Mouse (Mus musculus): Measurements from ENCODE around the gene Ugt1a8. TPM values are rescaled to one million over a fixed set of nuclear protein-coding genes. Genes with fewer than 3 reads are reported as not detected.

Gene Ugt1a8
- polyA plus RNA-seq, 1 experiment from 2014 or later = not detected

DNA sequence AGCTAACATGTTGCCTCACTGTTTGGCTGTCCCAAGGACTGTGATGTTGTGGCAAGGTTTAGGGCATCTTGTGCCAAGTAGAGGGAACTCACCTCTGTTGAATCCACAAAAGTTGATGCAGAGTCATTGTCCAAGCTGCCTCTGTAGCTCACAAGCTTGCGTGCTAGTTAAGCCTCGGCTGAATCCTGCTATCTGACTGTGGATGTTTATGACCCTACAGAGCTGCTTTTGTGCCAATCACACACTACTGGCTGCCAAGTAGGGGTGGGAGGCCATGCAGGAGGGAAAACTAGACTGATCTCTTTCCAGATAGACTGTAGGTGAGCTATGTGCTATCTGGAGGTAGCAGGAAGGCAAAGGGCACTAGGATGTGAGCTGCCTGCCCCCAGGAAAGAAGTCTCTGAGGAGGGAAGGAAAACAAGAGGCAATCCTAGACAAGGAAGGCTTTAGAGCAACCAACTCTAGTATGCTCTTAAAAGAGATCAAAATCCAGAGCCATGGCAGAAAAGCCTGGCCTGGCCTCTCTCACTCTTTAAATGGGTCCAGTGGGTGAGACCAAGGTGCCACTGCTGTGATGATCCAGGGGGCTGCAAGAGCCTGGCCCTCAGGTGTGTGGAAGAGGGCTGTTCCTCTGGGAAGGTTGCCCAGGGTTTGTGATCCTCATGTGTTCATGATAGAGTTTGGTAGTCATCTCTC is 126.3 kb downstream of the Ugt1a8 start:
- Histone ChIP-seq H3K9me3 (replicated peaks; ENCODE audit: control insufficient read depth, low read length) (peaks cover 58% of the 10 kb centered on the region), H3K36me3 (ENCODE audit: control insufficient read depth, insufficient read depth, low read length) (no peaks in the 10 kb centered on the region), H3K4me3 (replicated peaks; ENCODE audit: low read length) (no peak overlapping the region), H3K4me1 (ENCODE audit: control insufficient read depth, insufficient read depth, low read length) (no peaks in the 10 kb centered on the region), H3K27me3 (ENCODE audit: control insufficient read depth, insufficient read depth, low read length) (no peaks in the 10 kb centered on the region), H3K4me2 (ENCODE audit: low read depth, low read length) (no peak overlapping the region), H3K9ac (ENCODE audit: low read length) (no peak overlapping the region), H3K27ac (ENCODE audit: low read length) (no peak overlapping the region)
- WGBS = 81% methylated on average over 2 of the region's 2 CpGs
- peak; percentile 18; the same call in 1 of the 2 replicates for ATAC-seq (ENCODE audit: insufficient read depth, low FRiP score)

- Histone ChIP-seq H3K27ac (ENCODE audit: low read length) (no peak overlapping the region), H3K4me2 (ENCODE audit: low read depth, low read length) (no peak overlapping the region)
Observed at GRCm38 (mm10) chr1:88214462-88214952, 126.9 kb downstream of the Ugt1a8 start.

DNA sequence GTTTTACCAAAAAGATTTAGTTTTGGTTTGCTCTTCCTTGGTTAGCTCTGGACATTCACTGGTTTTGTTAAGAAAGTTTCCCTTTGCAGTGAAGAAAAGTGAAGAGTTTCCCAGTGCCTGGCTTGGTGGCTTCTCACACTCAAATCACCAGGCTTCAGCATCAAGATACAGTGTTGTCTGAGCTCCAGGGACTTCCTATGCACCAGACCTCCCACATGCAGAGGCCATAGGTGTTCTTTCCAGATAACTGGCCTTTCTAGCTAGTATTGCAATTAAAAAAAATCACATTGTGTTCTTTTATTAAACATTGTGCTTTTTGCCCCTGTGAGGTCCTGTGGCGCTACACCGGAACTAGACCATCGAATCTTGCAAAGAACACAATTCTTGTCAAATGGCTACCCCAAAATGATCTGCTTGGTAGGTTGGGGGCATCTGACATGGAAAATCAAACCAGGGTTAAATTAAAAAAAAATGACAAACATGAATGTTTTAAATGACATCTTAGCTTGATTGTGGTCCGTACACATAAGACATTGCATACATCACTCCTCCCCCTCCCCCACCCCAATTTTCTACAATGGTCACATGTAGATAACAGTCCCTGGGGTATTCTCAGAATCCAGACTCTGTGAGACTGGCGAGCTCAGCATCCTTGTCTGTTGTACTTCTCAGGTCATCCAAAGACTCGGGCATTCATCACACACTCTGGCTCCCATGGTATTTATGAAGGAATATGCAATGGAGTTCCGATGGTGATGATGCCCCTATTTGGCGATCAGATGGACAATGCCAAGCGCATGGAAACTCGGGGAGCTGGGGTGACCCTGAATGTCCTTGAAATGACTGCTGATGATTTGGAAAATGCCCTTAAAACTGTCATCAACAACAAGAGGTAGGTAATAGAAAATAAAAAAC is 128.1 kb downstream of the Ugt1a8 start:
- WGBS = 70% methylated on average over 10 of the region's 10 CpGs
- no peak for ATAC-seq (ENCODE audit: insufficient read depth, low FRiP score)
- H3K27me3 ChIP-seq (ENCODE audit: control insufficient read depth, insufficient read depth, low read length) = no peaks in the 10 kb centered on the region
- H3K9ac ChIP-seq (ENCODE audit: low read length) = no peak overlapping the region
- no peak overlapping the region for H3K27ac ChIP-seq (ENCODE audit: low read length)
- H3K4me3 ChIP-seq (replicated peaks; ENCODE audit: low read length) = no peak overlapping the region
- H3K4me1 ChIP-seq (ENCODE audit: control insufficient read depth, insufficient read depth, low read length) = no peaks in the 10 kb centered on the region
- H3K4me2 ChIP-seq (ENCODE audit: low read depth, low read length) = no peak overlapping the region
- no peaks in the 10 kb centered on the region for H3K36me3 ChIP-seq (ENCODE audit: control insufficient read depth, insufficient read depth, low read length)
- peaks cover 58% of the 10 kb centered on the region for H3K9me3 ChIP-seq (replicated peaks; ENCODE audit: control insufficient read depth, low read length)

More at GRCm38 (mm10) chr1:88214462-88214952, 126.9 kb downstream of the Ugt1a8 start:
- Histone ChIP-seq H3K9me3 (replicated peaks; ENCODE audit: control insufficient read depth, low read length) (peaks cover 58% of the 10 kb centered on the region), H3K4me1 (ENCODE audit: control insufficient read depth, insufficient read depth, low read length) (no peaks in the 10 kb centered on the region), H3K36me3 (ENCODE audit: control insufficient read depth, insufficient read depth, low read length) (no peaks in the 10 kb centered on the region), H3K4me3 (replicated peaks; ENCODE audit: low read length) (no peak overlapping the region), H3K9ac (ENCODE audit: low read length) (no peak overlapping the region), H3K27me3 (ENCODE audit: control insufficient read depth, insufficient read depth, low read length) (no peaks in the 10 kb centered on the region)
- 77% methylated on average over 2 of the region's 2 CpGs for WGBS
- ATAC-seq (ENCODE audit: insufficient read depth, low FRiP score) = no peak

DNA sequence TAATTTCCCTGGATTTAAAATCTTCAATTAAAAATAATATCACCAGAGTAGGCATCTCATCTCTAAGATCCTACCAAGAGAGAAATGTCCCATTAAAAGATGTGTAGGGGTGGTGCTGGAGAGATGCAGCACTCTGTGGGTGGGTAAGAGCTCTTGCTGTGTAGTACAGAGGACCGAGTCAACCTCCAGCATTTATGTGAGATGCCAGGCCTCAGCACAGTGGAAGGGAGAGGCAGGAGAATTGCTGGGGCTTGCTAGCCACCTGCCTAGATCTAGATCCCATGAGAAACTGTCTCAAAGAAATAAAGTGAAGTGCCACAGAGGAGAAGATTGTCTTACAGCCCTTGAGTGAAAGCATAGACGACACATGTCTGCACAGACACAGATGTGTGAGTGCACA is 128.9 kb downstream of the Ugt1a8 start:
- Histone ChIP-seq H3K9ac (ENCODE audit: low read length) (no peak overlapping the region), H3K27ac (ENCODE audit: low read length) (no peak overlapping the region), H3K9me3 (replicated peaks; ENCODE audit: control insufficient read depth, low read length) (peaks cover 55% of the 10 kb centered on the region), H3K4me1 (ENCODE audit: control insufficient read depth, insufficient read depth, low read length) (no peaks in the 10 kb centered on the region), H3K4me2 (ENCODE audit: low read depth, low read length) (no peak overlapping the region), H3K36me3 (ENCODE audit: control insufficient read depth, insufficient read depth, low read length) (no peaks in the 10 kb centered on the region), H3K4me3 (replicated peaks; ENCODE audit: low read length) (no peak overlapping the region), H3K27me3 (ENCODE audit: control insufficient read depth, insufficient read depth, low read length) (no peaks in the 10 kb centered on the region)
- 56% methylated on average over 2 of the region's 2 CpGs for WGBS
- ATAC-seq (ENCODE audit: insufficient read depth, low FRiP score) = no peak

- WGBS = 64% methylated on average over 2 of the region's 2 CpGs
- Histone ChIP-seq H3K4me2 (ENCODE audit: low read depth, low read length) (no peak overlapping the region), H3K9me3 (replicated peaks; ENCODE audit: control insufficient read depth, low read length) (peaks cover 49% of the 10 kb centered on the region), H3K36me3 (ENCODE audit: control insufficient read depth, insufficient read depth, low read length) (no peaks in the 10 kb centered on the region), H3K27ac (ENCODE audit: low read length) (no peak overlapping the region), H3K4me3 (replicated peaks; ENCODE audit: low read length) (no peak overlapping the region), H3K9ac (ENCODE audit: low read length) (no peak overlapping the region), H3K4me1 (ENCODE audit: control insufficient read depth, insufficient read depth, low read length) (no peaks in the 10 kb centered on the region), H3K27me3 (ENCODE audit: control insufficient read depth, insufficient read depth, low read length) (no peaks in the 10 kb centered on the region)
- ATAC-seq (ENCODE audit: insufficient read depth, low FRiP score) = no peak
Observed at GRCm38 (mm10) chr1:88217144-88217543, 129.5 kb downstream of the Ugt1a8 start.

DNA sequence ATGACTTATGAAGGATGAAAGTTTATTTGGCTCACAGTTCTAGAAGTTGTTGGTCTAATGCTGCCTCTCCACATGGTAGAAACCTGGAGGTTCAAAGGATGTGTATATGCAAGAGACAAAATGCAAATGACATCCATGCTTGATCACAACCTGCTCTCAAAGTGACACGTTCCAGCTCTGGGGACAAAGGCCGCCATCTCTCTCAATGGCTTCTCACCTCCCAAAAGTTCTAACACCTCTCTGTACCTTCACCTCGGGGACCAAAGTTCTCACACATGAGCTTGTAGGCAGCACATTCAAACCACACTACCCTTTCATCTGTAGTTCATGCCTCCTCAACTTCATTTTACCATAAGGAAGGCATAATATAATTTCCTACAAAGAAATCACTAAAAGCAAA is 130.0 kb downstream of the Ugt1a8 start:
- WGBS = 37% methylated on average over 3 of the region's 3 CpGs
- H3K4me2 ChIP-seq (ENCODE audit: low read depth, low read length) = no peak overlapping the region
- H3K9ac ChIP-seq (ENCODE audit: low read length) = no peak overlapping the region
- H3K4me1 ChIP-seq (ENCODE audit: control insufficient read depth, insufficient read depth, low read length) = no peaks in the 10 kb centered on the region
- H3K27me3 ChIP-seq (ENCODE audit: control insufficient read depth, insufficient read depth, low read length) = no peaks in the 10 kb centered on the region
- H3K27ac ChIP-seq (ENCODE audit: low read length) = no peak overlapping the region
- no peak overlapping the region for H3K4me3 ChIP-seq (replicated peaks; ENCODE audit: low read length)
- ATAC-seq (ENCODE audit: insufficient read depth, low FRiP score) = no peak
- H3K9me3 ChIP-seq (replicated peaks; ENCODE audit: control insufficient read depth, low read length) = peaks cover 45% of the 10 kb centered on the region
- no peaks in the 10 kb centered on the region for H3K36me3 ChIP-seq (ENCODE audit: control insufficient read depth, insufficient read depth, low read length)

- no peak overlapping the region for H3K9ac ChIP-seq (ENCODE audit: low read length)
- 73% methylated on average over 9 of the region's 9 CpGs for WGBS
- no peak for ATAC-seq (ENCODE audit: insufficient read depth, low FRiP score)
Observed at GRCm38 (mm10) chr1:88218051-88218450, 130.4 kb downstream of the Ugt1a8 start.

GRCm38 (mm10) chr1:88218591-88218990 is 131.0 kb downstream of the Ugt1a8 start:
- no peak overlapping the region for H3K4me2 ChIP-seq (ENCODE audit: low read depth, low read length)
- ATAC-seq (ENCODE audit: insufficient read depth, low FRiP score) = no peak
- no peak overlapping the region for H3K9ac ChIP-seq (ENCODE audit: low read length)
- H3K27me3 ChIP-seq (ENCODE audit: control insufficient read depth, insufficient read depth, low read length) = no peaks in the 10 kb centered on the region
- no peaks in the 10 kb centered on the region for H3K4me1 ChIP-seq (ENCODE audit: control insufficient read depth, insufficient read depth, low read length)
- no peaks in the 10 kb centered on the region for H3K36me3 ChIP-seq (ENCODE audit: control insufficient read depth, insufficient read depth, low read length)
- H3K9me3 ChIP-seq (replicated peaks; ENCODE audit: control insufficient read depth, low read length) = peaks cover 35% of the 10 kb centered on the region
- H3K27ac ChIP-seq (ENCODE audit: low read length) = no peak overlapping the region
- 50% methylated on average over 4 of the region's 4 CpGs for WGBS
- H3K4me3 ChIP-seq (replicated peaks; ENCODE audit: low read length) = no peak overlapping the region

More at GRCm38 (mm10) chr1:88218051-88218450, 130.4 kb downstream of the Ugt1a8 start:
- Histone ChIP-seq H3K9me3 (replicated peaks; ENCODE audit: control insufficient read depth, low read length) (peaks cover 41% of the 10 kb centered on the region), H3K4me1 (ENCODE audit: control insufficient read depth, insufficient read depth, low read length) (no peaks in the 10 kb centered on the region), H3K27me3 (ENCODE audit: control insufficient read depth, insufficient read depth, low read length) (no peaks in the 10 kb centered on the region), H3K36me3 (ENCODE audit: control insufficient read depth, insufficient read depth, low read length) (no peaks in the 10 kb centered on the region), H3K4me3 (replicated peaks; ENCODE audit: low read length) (no peak overlapping the region), H3K4me2 (ENCODE audit: low read depth, low read length) (no peak overlapping the region), H3K27ac (ENCODE audit: low read length) (no peak overlapping the region)

- Histone ChIP-seq H3K9me3 (replicated peaks; ENCODE audit: control insufficient read depth, low read length) (peaks cover 31% of the 10 kb centered on the region), H3K4me3 (replicated peaks; ENCODE audit: low read length) (no peak overlapping the region)
- WGBS = 22% methylated on average over 1 of the region's 1 CpGs
Observed at GRCm38 (mm10) chr1:88219054-88219453, 131.4 kb downstream of the Ugt1a8 start.

More at GRCm38 (mm10) chr1:88219054-88219453, 131.4 kb downstream of the Ugt1a8 start:
- no peak for ATAC-seq (ENCODE audit: insufficient read depth, low FRiP score)
- Histone ChIP-seq H3K4me1 (ENCODE audit: control insufficient read depth, insufficient read depth, low read length) (no peaks in the 10 kb centered on the region), H3K27ac (ENCODE audit: low read length) (no peak overlapping the region), H3K9ac (ENCODE audit: low read length) (no peak overlapping the region), H3K4me2 (ENCODE audit: low read depth, low read length) (no peak overlapping the region), H3K36me3 (ENCODE audit: control insufficient read depth, insufficient read depth, low read length) (no peaks in the 10 kb centered on the region), H3K27me3 (ENCODE audit: control insufficient read depth, insufficient read depth, low read length) (no peaks in the 10 kb centered on the region)

Measured in stomach, embryonic 16.5 days (tissue).